Mouse (Mus musculus) lung, postnatal 0 days (tissue): Measurements from ENCODE around the gene Gna13. TPM values are rescaled to one million over a fixed set of nuclear protein-coding genes. Genes with fewer than 3 reads are reported as not detected.

Source experiments
- ATAC-seq: fragments of 200-750 bp; cut with Nextera tagmentation; 2 replicates; pipeline ENCODE4 v1.8.0; 2017; ENCODE audit warnings: moderate library complexity
- DNase-seq: peaks from one replicate; pipeline ENCODE4 v3.0.0-alpha.2; 2016; ENCODE audit warnings: low spot score
- H3K27ac ChIP-seq: fragments of 300-500 bp; sonication (generic); 2 replicates; pipeline ENCODE4 v1.5.1; 2014; ENCODE audit warnings: antibody characterized with exemption, mild to moderate bottlenecking, low read length, mixed read lengths
- H3K27me3 ChIP-seq: fragments of 300-500 bp; sonication (generic); replicated peaks from 2 replicates; pipeline ENCODE4 v1.6.1; 2014; ENCODE audit warnings: low read length, mixed read lengths; ENCODE audit not compliant: insufficient read depth
- H3K36me3 ChIP-seq: fragments of 300-500 bp; sonication (generic); 2 replicates; pipeline ENCODE4 v1.6.1; 2014; ENCODE audit warnings: low read length, mixed read lengths; ENCODE audit not compliant: insufficient read depth
- H3K4me1 ChIP-seq: fragments of 300-500 bp; sonication (generic); 2 replicates; pipeline ENCODE4 v1.6.1; 2014; ENCODE audit warnings: antibody characterized with exemption, low read depth, low read length, mixed read lengths; ENCODE audit not compliant: insufficient read depth
- H3K4me2 ChIP-seq: fragments of 300-500 bp; sonication (generic); replicated peaks from 2 replicates; pipeline ENCODE4 v1.6.1; 2014; ENCODE audit warnings: low read depth, mild to moderate bottlenecking, low read length, moderate library complexity, mixed read lengths
- H3K4me3 ChIP-seq: fragments of 300-500 bp; sonication (generic); 2 replicates; pipeline ENCODE4 v1.5.1; 2014; ENCODE audit warnings: low read depth, low read length
- H3K9ac ChIP-seq: fragments of 300-500 bp; sonication (generic); replicated peaks from 2 replicates; pipeline ENCODE4 v1.6.1; 2014; ENCODE audit warnings: low read depth, mild to moderate bottlenecking
- H3K9me3 ChIP-seq: fragments of 300-500 bp; sonication (generic); 2 replicates; pipeline ENCODE4 v1.6.1; 2016; ENCODE audit warnings: low read length, mixed read lengths
- CTCF ChIP-seq: IDR thresholded peaks from 2 replicates; pipeline ENCODE4 v1.5.1; 2016; ENCODE audit warnings: antibody characterized with exemption, mild to moderate bottlenecking
- EP300 ChIP-seq: IDR thresholded peaks from 2 replicates; pipeline ENCODE4 v1.6.1; 2016; ENCODE audit warnings: antibody characterized with exemption, mild to moderate bottlenecking, control low read depth
- WGBS: fragments of 180-500 bp; shearing (Covaris S2); extraction: QIAGEN DNeasy Blood & Tissue Kit; methylation state at CpG from one replicate; pipeline ENCODE4 v1.1.7; 2014; 5-methylcytosine and 5-hydroxymethylcytosine counted together
- polyA plus RNA-seq: library from polyadenylated mRNA; unstranded; fragments of >200 nt; fragmentation: Nextera tagmentation; extraction: Ambion mirVana; gene quantifications from 2 replicates; pipeline ENCODE4 v1.2.1, GENCODE M21; 2015

Gna13 gene
- polyA plus RNA-seq, 1 experiment from 2014 or later: 69.7 TPM

GRCm38 (mm10) chr11:109353391-109354235 lies 9.0 kb upstream of the Gna13 start:
- H3K9ac ChIP-seq: no peak overlapping the region
- no peaks in the 10 kb centered on the region for H3K36me3 ChIP-seq
- H3K4me2 ChIP-seq: no peak overlapping the region
- TF ChIP-seq CTCF: no peak
- DNase-seq (no peak), ATAC-seq (peak; percentile 8; the same call in 1 of the 2 replicates)
- H3K27me3 ChIP-seq: no peaks in the 10 kb centered on the region
- H3K27ac ChIP-seq: peak overlapping the region; percentile 20; the same call in 1 of the 2 replicates
- no peak overlapping the region for H3K4me3 ChIP-seq
- no peaks in the 10 kb centered on the region for H3K9me3 ChIP-seq
- peaks cover 7% of the 10 kb centered on the region; the same call in 1 of the 2 replicates for H3K4me1 ChIP-seq
- WGBS: 35% methylated on average over 12 of the region's 12 CpGs

- WGBS: 73% methylated on average over 6 of the region's 6 CpGs
- 0 out of 2 replicates have a peak, but pooled peaks cover 6% of the 10 kb centered on the region for H3K4me1 ChIP-seq
- no peak overlapping the region for H3K4me3 ChIP-seq
Observed at GRCm38 (mm10) chr11:109354236-109354613, 8.4 kb upstream of the Gna13 start.

GRCm38 (mm10) chr11:109355771-109356388 lies 6.8 kb upstream of the Gna13 start:
- ATAC-seq (no peak), DNase-seq (no peak)
- Histone ChIP-seq H3K4me3 (no peak overlapping the region), H3K27ac (no peak overlapping the region), H3K4me1 (peaks cover 9% of the 10 kb centered on the region; the same call in 1 of the 2 replicates), H3K4me2 (no peak overlapping the region), H3K9ac (no peak overlapping the region), H3K9me3 (no peaks in the 10 kb centered on the region), H3K36me3 (no peaks in the 10 kb centered on the region), H3K27me3 (no peaks in the 10 kb centered on the region)
- no peak for TF ChIP-seq CTCF
- TF ChIP-seq EP300: no peak
- 67% methylated on average over 16 of the region's 16 CpGs for WGBS

More at GRCm38 (mm10) chr11:109354236-109354613, 8.4 kb upstream of the Gna13 start:
- Histone ChIP-seq H3K9me3 (no peaks in the 10 kb centered on the region), H3K9ac (no peak overlapping the region), H3K36me3 (no peaks in the 10 kb centered on the region), H3K27me3 (no peaks in the 10 kb centered on the region), H3K27ac (no peak overlapping the region), H3K4me2 (no peak overlapping the region)
- TF ChIP-seq CTCF (no peak), EP300 (no peak)
- DNase-seq: no peak
- no peak for ATAC-seq

GRCm38 (mm10) chr11:109357171-109357570 lies 5.5 kb upstream of the Gna13 start:
- peak; percentile 52 for DNase-seq
- H3K9ac ChIP-seq: no peak overlapping the region
- TF ChIP-seq EP300 (no peak), CTCF (no peak)
- peak overlapping the region; percentile 51; the same call in 1 of the 2 replicates for H3K27ac ChIP-seq
- H3K4me3 ChIP-seq: no peak overlapping the region
- no peaks in the 10 kb centered on the region for H3K27me3 ChIP-seq
- no peaks in the 10 kb centered on the region for H3K36me3 ChIP-seq
- WGBS: 80% methylated on average over 5 of the region's 5 CpGs
- H3K4me2 ChIP-seq: no peak overlapping the region
- H3K4me1 ChIP-seq: peaks cover 16% of the 10 kb centered on the region; the same call in 1 of the 2 replicates
- no peak for ATAC-seq
- no peaks in the 10 kb centered on the region for H3K9me3 ChIP-seq

GRCm38 (mm10) chr11:109358549-109358948 lies 4.1 kb upstream of the Gna13 start:
- Histone ChIP-seq H3K27me3 (no peaks in the 10 kb centered on the region), H3K9ac (no peak overlapping the region), H3K4me3 (no peak overlapping the region), H3K4me2 (no peak overlapping the region), H3K36me3 (no peaks in the 10 kb centered on the region), H3K9me3 (no peaks in the 10 kb centered on the region), H3K4me1 (peaks cover 16% of the 10 kb centered on the region; the same call in 1 of the 2 replicates), H3K27ac (peak overlapping the region; percentile 73)
- peak; percentile 71 for DNase-seq
- no peak; the same call in 1 of the 2 replicates for TF ChIP-seq CTCF
- 0 out of 2 replicates have a peak, but pooled peaks have one; percentile 9 for TF ChIP-seq EP300
- 39% methylated on average over 3 of the region's 3 CpGs for WGBS
- no peak for ATAC-seq

- no peak overlapping the region for H3K4me2 ChIP-seq
- no peak overlapping the region for H3K9ac ChIP-seq
- H3K4me3 ChIP-seq: no peak overlapping the region
- H3K27me3 ChIP-seq: no peaks in the 10 kb centered on the region
- peaks cover 16% of the 10 kb centered on the region; the same call in 1 of the 2 replicates for H3K4me1 ChIP-seq
- H3K27ac ChIP-seq: peak overlapping the region; percentile 73
- WGBS: 38% methylated on average over 13 of the region's 13 CpGs
- ATAC-seq: no peak
- peak; percentile 57 for DNase-seq
- no peaks in the 10 kb centered on the region for H3K9me3 ChIP-seq
- no peak for TF ChIP-seq CTCF
- no peak; the same call in 1 of the 2 replicates for TF ChIP-seq EP300
- H3K36me3 ChIP-seq: no peaks in the 10 kb centered on the region
Observed at GRCm38 (mm10) chr11:109359043-109359752, 3.4 kb upstream of the Gna13 start.
